Mouse (Mus musculus): ENCODE results near the gene Akap9. TPM values are rescaled to one million over a fixed set of nuclear protein-coding genes. Genes with fewer than 3 reads are reported as not detected.
"Not testable (repeated sequence)": the region's sequence is repeated elsewhere in the genome, so short reads cannot be mapped to it uniquely, and the experiment has no call there.

Akap9 gene
- total RNA-seq, 2 experiments from 2014 or later = 33.7 to 36.0 TPM

- peak; percentile 77 for ATAC-seq (ENCODE audit: poor library complexity, severe bottlenecking)
These were observed 40.6 kb downstream of the Akap9 start for GRCm38 (mm10) chr5:3968415-3968814.

DNA sequence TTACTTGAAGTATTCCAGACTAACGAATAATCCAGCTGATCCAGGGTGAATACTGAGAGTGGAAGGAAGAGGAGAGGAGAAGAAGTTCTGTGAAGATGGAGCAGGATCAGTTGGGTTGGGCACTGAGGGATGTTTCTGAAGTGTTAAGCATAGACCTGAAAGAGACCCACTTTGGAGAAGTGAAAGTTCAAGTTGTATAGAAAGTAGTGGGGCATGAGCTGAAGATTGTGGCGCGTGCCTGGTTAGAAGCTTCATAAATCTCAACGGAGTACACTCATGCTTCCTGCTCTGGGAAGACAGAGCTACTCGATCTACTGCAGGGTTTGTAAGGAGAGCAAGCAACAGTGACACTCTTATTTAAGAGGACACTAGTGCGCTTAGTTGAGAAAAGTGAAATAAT is 41.3 kb downstream of the Akap9 start:
- ATAC-seq (ENCODE audit: poor library complexity, severe bottlenecking) = peak; percentile 71

- ATAC-seq (ENCODE audit: poor library complexity, severe bottlenecking) = no peak
These were observed 43.1 kb downstream of the Akap9 start for GRCm38 (mm10) chr5:3970936-3971335.

DNA sequence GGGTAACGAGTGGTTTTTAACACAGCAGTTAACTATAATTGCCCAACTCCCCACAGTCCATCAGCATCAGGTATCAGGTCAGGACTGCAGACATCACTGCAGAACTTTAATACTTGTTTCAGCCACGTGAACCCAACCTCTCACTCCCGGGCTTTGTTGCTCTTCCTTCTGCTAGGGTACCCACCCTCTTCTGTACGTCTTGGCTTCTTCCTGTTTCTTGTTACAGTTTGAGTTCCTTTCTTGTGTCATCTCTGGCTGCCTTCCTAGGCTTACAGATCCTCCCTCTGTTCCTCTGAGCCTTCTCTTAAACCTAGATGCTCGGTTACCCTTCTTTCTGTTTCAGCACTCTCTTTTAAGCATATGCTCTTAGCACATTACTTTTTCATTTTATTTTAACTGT is 45.9 kb downstream of the Akap9 start:
- ATAC-seq (ENCODE audit: poor library complexity, severe bottlenecking) = peak; percentile 88

GRCm38 (mm10) chr5:3974896-3975295 is 47.0 kb downstream of the Akap9 start:
- ATAC-seq (ENCODE audit: poor library complexity, severe bottlenecking) = no peak

GRCm38 (mm10) chr5:3976111-3976510 is 48.3 kb downstream of the Akap9 start:
- ATAC-seq (ENCODE audit: poor library complexity, severe bottlenecking) = no peak

DNA sequence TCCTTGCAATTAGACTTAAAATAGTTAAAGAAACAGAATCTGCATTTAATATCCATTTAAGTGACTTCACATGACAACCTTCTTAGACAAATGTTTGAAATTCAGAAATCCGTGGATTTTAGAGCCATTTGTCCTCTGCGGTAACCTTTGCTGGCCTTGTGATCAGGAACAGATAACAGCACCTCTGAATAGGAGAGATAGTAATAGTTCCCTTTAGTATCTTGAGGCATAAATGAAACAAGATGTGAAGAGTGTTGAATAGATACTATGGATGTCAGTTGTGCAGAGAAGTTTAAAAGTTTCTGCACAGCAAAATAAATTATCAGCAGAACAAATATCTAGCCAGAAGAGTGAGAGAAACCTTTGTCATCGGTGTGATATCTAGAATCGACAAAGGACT is 50.0 kb downstream of the Akap9 start:
- ATAC-seq (ENCODE audit: poor library complexity, severe bottlenecking) = no peak

GRCm38 (mm10) chr5:3989608-3990007 is 61.8 kb downstream of the Akap9 start:
- ATAC-seq (ENCODE audit: poor library complexity, severe bottlenecking) = no peak

- ATAC-seq (ENCODE audit: poor library complexity, severe bottlenecking) = no peak
These were observed 62.6 kb downstream of the Akap9 start for GRCm38 (mm10) chr5:3990499-3990898.

DNA sequence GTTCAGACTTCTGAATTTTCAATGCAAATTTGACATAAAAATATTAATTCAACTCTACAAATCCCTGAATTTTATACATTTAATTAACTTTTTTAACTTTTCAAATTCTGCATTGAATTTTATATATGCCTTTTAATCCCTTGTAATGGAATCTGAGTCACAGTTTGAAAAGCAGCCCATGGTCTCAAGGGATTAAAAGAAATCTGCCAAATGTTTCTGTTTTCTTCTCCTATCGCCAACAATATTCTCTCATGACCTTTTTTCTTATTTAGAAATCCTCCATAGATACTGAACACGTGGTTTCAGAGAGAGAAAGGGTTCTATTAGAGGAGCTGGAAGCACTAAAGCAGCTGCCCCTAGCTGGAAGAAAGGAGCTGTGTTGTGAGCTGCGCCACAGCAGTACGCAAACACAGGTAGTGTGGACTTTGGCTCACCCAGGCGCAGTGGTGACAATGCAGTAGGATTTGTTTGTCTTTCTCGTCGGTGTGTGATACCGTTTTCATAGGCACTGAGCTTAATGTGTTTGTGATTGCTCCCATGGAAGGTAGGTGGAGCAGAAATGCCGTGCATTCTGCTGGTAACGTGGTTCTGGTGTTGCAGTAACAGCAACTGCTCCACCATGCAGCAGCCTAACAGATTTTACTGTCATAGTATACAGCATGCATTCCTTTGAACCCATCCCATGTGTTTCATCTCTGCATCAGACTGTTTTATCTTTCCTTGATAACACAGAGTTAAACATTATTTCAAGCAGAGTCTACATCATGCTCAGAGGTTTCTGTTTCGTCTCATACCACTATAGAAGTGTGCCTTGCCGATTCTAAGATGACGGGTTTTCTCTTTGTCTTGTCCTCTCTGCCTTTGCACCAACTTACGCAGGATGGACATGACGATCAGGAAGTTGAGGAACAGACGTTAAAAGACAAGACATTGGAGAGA is 76.9 kb downstream of the Akap9 start:
- ATAC-seq (ENCODE audit: poor library complexity, severe bottlenecking) = no peak

DNA sequence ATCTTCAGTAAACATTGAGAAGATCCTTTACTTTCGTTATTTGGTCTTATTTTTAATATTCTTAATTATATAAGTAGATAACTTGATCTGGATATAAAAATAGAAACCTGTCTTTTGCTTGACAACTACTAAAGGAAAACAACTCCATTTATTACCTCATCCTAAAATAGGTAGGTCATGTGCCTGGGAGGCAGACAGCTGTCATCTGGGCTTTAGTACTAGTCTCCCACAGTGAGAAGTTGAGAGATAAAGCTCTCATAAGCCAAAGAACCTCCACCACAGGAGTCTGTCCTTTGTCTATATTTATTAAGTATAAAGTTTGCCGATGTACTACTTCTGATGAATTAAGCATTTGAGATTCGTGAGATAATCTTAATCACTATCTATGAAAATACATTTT is 78.8 kb downstream of the Akap9 start:
- no peak for ATAC-seq (ENCODE audit: poor library complexity, severe bottlenecking)

- ATAC-seq (ENCODE audit: poor library complexity, severe bottlenecking) = 0 out of 2 replicates have a peak, but pooled peaks have one; percentile 33
These were observed 80.4 kb downstream of the Akap9 start for GRCm38 (mm10) chr5:4008266-4008665.

DNA sequence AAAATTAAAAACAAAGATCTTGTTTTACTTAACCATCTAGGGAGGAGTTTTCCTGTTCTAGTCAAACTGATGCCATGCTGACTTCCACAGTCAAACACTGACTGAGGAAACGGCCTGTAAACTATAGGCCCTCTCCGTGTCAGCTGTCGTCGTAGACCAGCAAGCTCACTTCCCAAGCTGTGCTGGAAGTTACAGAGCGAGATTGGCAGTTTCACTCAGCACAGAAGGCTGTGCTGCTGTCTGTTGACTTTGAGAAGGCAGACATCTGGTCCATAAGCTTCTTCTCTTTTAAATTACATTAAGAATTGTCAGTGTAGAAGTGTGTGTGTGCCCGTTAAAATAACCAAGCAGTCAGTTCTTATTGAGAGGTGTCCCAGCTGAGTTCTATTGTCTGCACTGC is 81.7 kb downstream of the Akap9 start:
- no peak for ATAC-seq (ENCODE audit: poor library complexity, severe bottlenecking)

DNA sequence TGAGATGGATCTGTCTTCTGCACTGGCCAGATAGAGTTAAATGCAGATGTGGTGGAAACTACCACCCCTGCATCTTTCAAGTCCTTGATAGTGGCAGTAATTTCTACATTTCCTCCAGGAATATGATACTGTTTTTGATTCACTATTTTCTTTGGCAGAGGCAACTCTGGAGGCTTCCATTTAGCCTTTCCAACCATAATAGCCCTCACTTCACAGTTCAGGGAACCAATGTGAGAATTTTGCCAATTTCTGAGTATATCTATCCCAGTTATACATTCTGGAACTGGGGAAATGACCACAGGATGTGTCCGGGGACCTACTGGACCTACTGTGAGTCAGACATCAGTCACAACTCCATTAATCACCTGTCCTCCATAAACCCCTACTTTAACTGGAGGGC is 89.8 kb downstream of the Akap9 start:
- not testable (repeated sequence) for ATAC-seq (ENCODE audit: poor library complexity, severe bottlenecking)

DNA sequence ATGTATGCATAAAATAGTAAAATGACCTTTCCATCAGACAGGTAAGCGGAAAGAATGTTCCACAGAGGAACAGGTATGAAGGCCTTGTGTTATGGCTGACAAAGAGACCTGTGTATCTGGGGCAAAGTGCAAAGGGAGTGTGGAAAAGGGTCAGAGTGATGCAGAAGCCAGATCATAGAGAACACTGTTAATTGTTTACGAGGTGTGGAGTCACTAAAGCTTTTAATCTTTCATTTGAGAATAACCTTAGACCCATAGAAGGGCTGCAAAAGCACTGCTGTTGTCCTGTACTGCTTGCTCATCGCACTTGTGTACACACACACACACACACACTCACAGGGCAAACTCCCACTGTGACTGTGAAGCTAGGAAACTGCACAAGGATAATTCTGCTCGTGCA is 91.5 kb downstream of the Akap9 start:
- ATAC-seq (ENCODE audit: poor library complexity, severe bottlenecking) = no peak

GRCm38 (mm10) chr5:4020018-4020417 is 92.2 kb downstream of the Akap9 start:
- ATAC-seq (ENCODE audit: poor library complexity, severe bottlenecking) = no peak

DNA sequence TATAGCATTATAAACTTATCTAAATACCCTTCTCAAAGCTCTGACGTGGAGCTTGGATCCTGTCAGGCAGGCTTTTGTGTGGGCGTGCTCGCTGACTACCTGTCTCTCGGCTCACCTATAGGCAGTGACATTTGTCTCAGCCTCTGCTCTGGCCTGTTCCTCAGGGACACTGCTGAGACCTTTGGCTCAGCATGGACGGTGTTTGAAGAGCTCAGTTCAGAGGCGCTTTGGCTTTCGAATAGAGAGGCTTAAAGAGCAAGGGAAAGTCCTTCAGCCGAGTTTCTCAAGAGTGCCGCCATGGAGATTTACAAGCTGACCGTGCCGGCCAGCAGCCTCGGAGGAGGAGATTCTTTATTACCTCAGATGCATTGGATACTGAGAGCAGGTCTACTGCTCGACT is 95.3 kb downstream of the Akap9 start:
- no peak for ATAC-seq (ENCODE audit: poor library complexity, severe bottlenecking)

GRCm38 (mm10) chr5:4023742-4024681 is 96.2 kb downstream of the Akap9 start:
- ATAC-seq (ENCODE audit: poor library complexity, severe bottlenecking) = no peak

GRCm38 (mm10) chr5:4024727-4025126 is 96.9 kb downstream of the Akap9 start:
- no peak for ATAC-seq (ENCODE audit: poor library complexity, severe bottlenecking)

DNA sequence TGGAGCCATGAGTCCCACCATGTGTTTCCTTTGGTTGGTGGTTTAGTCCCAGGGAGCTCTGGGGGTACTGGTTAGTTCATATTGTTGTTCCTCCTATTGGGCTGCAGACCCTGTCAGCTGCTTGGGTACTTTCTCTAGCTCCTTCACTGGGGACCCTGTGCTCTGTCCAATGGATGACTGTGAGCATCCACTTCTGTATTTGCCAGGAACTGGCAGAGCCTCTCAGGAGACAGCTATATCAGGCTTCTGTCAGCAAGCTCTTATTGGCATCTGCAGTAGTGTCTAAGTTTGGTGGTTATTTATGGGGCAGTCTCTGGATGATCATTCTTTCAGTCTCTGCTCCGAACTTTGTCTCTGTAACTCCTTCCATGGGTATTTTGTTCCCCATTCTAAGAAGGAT is 98.5 kb downstream of the Akap9 start:
- ATAC-seq (ENCODE audit: poor library complexity, severe bottlenecking) = not testable (repeated sequence)

GRCm38 (mm10) chr5:4028486-4029173 is 100.8 kb downstream of the Akap9 start:
- no peak for ATAC-seq (ENCODE audit: poor library complexity, severe bottlenecking)

All from megakaryocyte, adult 5-6 weeks (primary cell).